Mouse (Mus musculus): ENCODE results near the gene Dcun1d1.

- TF ChIP-seq POLR2A (IDR thresholded peaks at IDR 0.05; ENCODE audit: borderline replicate concordance, control insufficient read depth, low read depth, low read length) (no peak), CTCF (IDR thresholded peaks at IDR 0.05; ENCODE audit: control insufficient read depth, insufficient read depth, low read length) (no peak)
These were observed 46.1 kb downstream of the Dcun1d1 start for GRCm38 (mm10) chr3:35891123-35891522.

Measured in bone marrow, adult 2 months (tissue).